Mouse (Mus musculus) liver, embryonic 15.5 days (tissue): ENCODE measurements around the gene Ttll12. TPM values are rescaled to one million over a fixed set of nuclear protein-coding genes. Genes with fewer than 3 reads are reported as not detected.

Experiments
- polyA plus RNA-seq: library from polyadenylated mRNA; unstranded; fragments of >200 nt; fragmentation: Nextera tagmentation; extraction: Ambion mirVana; gene quantifications from 2 replicates; pipeline ENCODE4 v1.2.1, GENCODE M21; 2015

Ttll12 gene
- polyA plus RNA-seq, 1 experiment from 2014 or later = 35.6 TPM

Other genes starting within 250 kb of the Ttll12 start
- gene Arfgap3, start 244.9 kb downstream of the Ttll12 start, polyA plus RNA-seq = 15.4 TPM in 2 replicates
- 46.7 and 50.5 TPM in 2 replicates for gene Pacsin2, start 130.6 kb downstream of the Ttll12 start, polyA plus RNA-seq
- gene Ttll1, start 84.3 kb downstream of the Ttll12 start, polyA plus RNA-seq = 4.5 and 4.9 TPM in 2 replicates
- 1.9 and 2.2 TPM in 2 replicates for gene Bik, start 68.3 kb downstream of the Ttll12 start, polyA plus RNA-seq
- gene Tspo, start 31.6 kb downstream of the Ttll12 start, polyA plus RNA-seq = 202 and 217 TPM in 2 replicates
- gene Mcat, start 31.4 kb downstream of the Ttll12 start, polyA plus RNA-seq = 15.4 and 16.8 TPM in 2 replicates
- 0.16 and 0.24 TPM in 2 replicates for gene Scube1, start 129.9 kb upstream of the Ttll12 start, polyA plus RNA-seq
- 0.13 and 0.17 TPM in 2 replicates for gene Mpped1, start 184.3 kb upstream of the Ttll12 start, polyA plus RNA-seq